Mouse (Mus musculus) liver, embryonic 14.5 days (tissue): ENCODE measurements at regions not wholly inside any gene's neighbourhood (a gene's known extent, or its start where the extent isn't known, plus 50 kb on each side); places are given as distances from the start of the nearest gene placed in this dataset.

Experiments
- ATAC-seq: fragments of 200-750 bp; cut with Nextera tagmentation; 2 replicates; pipeline ENCODE4 v1.8.0; 2017; ENCODE audit warnings: moderate number of reproducible peaks, mild to moderate bottlenecking, moderate library complexity; ENCODE audit not compliant: insufficient read depth
- DNase-seq, 3 experiments: peaks; one replicate each; pipeline ENCODE4 v3.0.0-alpha.2; 2012 to 2013; ENCODE audit warnings: low read depth in 3 of 3, low spot score in 3 of 3
- H3K27ac ChIP-seq: fragments of 300-500 bp; sonication (generic); 2 replicates; pipeline ENCODE4 v1.5.1; 2014; ENCODE audit warnings: moderate library complexity, mild to moderate bottlenecking, control low read depth, inconsistent platforms
- H3K27me3 ChIP-seq: fragments of 300-500 bp; sonication (generic); 2 replicates; pipeline ENCODE4 v1.6.1; 2014; ENCODE audit warnings: mild to moderate bottlenecking, low read length, moderate library complexity; ENCODE audit not compliant: control insufficient read depth, insufficient read depth
- H3K36me3 ChIP-seq: fragments of 300-500 bp; sonication (generic); replicated peaks from 2 replicates; pipeline ENCODE4 v1.6.1; 2014; ENCODE audit warnings: low read depth; ENCODE audit not compliant: control insufficient read depth, insufficient read depth
- H3K4me1 ChIP-seq, 2 experiments: fragments of 200-500 bp in 1 of 2; fragments of 300-500 bp in 1 of 2; sonication (generic) in 1 of 2; replicated peaks; 2 replicates each; pipeline ENCODE4 v1.6.1; 2012 to 2014; ENCODE audit warnings: antibody characterized with exemption in 1 of 2, inconsistent platforms in 1 of 2, low read length in 1 of 2; ENCODE audit not compliant: control insufficient read depth in 2 of 2, insufficient read depth in 2 of 2
- H3K4me2 ChIP-seq: fragments of 300-500 bp; sonication (generic); 2 replicates; pipeline ENCODE4 v1.6.1; 2014; ENCODE audit warnings: low read depth, mild to moderate bottlenecking, control low read depth, moderate library complexity
- H3K4me3 ChIP-seq, 2 experiments: fragments of 200-500 bp in 1 of 2; fragments of 300-500 bp in 1 of 2; sonication (generic) in 1 of 2; 2 replicates each; pipeline ENCODE4 v1.5.1; 2012 to 2014; ENCODE audit warnings: low read depth in 2 of 2, low read length in 2 of 2, mild to moderate bottlenecking in 2 of 2, control low read depth in 1 of 2, inconsistent platforms in 1 of 2, moderate library complexity in 1 of 2; ENCODE audit not compliant: insufficient read depth in 1 of 2
- H3K9ac ChIP-seq: fragments of 300-500 bp; sonication (generic); replicated peaks from 2 replicates; pipeline ENCODE4 v1.6.1; 2014; ENCODE audit warnings: mild to moderate bottlenecking, control low read depth, moderate library complexity
- H3K9me3 ChIP-seq: fragments of 300-500 bp; sonication (generic); 2 replicates; pipeline ENCODE4 v1.6.1; 2016; ENCODE audit warnings: low read length, mixed read lengths; ENCODE audit not compliant: control insufficient read depth
- CTCF ChIP-seq: IDR thresholded peaks from 2 replicates; pipeline ENCODE4 v1.5.1; 2016; ENCODE audit warnings: antibody characterized with exemption, low read depth, control low read depth
- EP300 ChIP-seq: IDR thresholded peaks from 2 replicates; pipeline ENCODE4 v1.6.1; 2016; ENCODE audit warnings: antibody characterized with exemption, low read depth
- WGBS: fragments of 180-500 bp; shearing (Covaris S2); extraction: QIAGEN DNeasy Blood & Tissue Kit; methylation state at CpG from one replicate; pipeline ENCODE4 v1.1.7; 2014; ENCODE audit not compliant: insufficient replicate concordance; 5-methylcytosine and 5-hydroxymethylcytosine counted together

DNA sequence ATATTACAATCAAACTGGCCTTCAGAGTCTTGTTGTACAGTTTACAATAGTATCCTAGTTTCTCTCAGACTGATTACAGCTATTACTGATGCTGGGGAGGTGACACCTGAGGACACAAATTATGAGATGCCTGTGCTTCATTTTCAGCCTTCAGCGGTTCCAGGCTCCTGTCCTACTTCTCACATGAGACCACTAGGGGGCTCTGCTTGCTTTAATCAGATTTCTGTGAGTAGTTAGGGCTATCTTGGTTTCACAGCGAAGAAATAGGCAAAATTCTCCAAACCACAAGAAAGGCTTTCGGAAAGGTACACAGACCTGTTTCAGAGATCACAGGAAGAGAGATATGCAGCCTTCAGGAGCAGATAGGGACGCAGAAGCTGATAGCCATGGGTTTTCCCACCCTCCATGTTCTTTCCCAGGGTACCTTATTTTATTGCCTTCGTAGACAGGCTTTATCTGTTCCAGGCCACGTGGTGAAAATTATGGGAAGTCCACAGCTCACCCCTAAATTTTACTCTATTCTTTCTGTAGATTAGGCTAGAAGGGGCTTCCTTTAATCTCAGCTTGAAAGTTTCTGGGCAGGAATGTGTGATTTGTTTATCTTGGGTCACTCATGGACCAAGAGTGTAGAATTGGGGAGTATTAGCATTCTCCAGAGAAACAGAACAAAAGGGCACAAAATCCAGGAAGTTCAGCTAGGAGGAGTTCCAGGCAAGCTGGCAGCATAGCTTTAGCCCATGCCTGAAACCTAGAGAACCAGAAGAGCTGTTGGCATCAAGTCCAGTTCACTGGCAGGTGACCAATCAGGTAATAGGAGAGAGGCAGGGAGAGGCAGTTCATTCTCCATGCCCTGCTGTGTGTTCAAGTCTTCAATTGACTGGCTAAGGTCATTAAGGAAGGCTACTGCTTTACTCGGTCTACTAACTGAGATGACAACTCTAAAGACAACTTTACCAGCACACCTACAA, 141.9 kb upstream of the Ghitm start:
- no peak for ATAC-seq
- Histone ChIP-seq H3K27me3 (no peaks in the 10 kb centered on the region), H3K4me1 (no peaks in the 10 kb centered on the region), H3K4me3 (no peak overlapping the region), H3K36me3 (no peaks in the 10 kb centered on the region), H3K9me3 (no peaks in the 10 kb centered on the region), H3K27ac (no peak overlapping the region), H3K4me2 (no peak overlapping the region), H3K9ac (no peak overlapping the region)
- TF ChIP-seq EP300 (no peak), CTCF (peak; percentile 38; the same call in 1 of the 2 replicates)
- 28% methylated on average over 7 of the region's 7 CpGs for WGBS
- DNase-seq = no peak

- H3K27ac ChIP-seq = no peak overlapping the region
- ATAC-seq (no peak), DNase-seq (no peak)
- no peaks in the 10 kb centered on the region for H3K4me1 ChIP-seq
- H3K4me2 ChIP-seq = no peak overlapping the region
- no peak overlapping the region for H3K9ac ChIP-seq
- H3K9me3 ChIP-seq = no peaks in the 10 kb centered on the region
- 46% methylated on average over 2 of the region's 2 CpGs for WGBS
- no peaks in the 10 kb centered on the region for H3K27me3 ChIP-seq
- H3K4me3 ChIP-seq = no peak overlapping the region
- no peaks in the 10 kb centered on the region for H3K36me3 ChIP-seq
- no peak for TF ChIP-seq EP300
- no peak for TF ChIP-seq CTCF
These were observed 137.0 kb upstream of the Ghitm start for GRCm38 (mm10) chr14:37272063-37272462.

DNA sequence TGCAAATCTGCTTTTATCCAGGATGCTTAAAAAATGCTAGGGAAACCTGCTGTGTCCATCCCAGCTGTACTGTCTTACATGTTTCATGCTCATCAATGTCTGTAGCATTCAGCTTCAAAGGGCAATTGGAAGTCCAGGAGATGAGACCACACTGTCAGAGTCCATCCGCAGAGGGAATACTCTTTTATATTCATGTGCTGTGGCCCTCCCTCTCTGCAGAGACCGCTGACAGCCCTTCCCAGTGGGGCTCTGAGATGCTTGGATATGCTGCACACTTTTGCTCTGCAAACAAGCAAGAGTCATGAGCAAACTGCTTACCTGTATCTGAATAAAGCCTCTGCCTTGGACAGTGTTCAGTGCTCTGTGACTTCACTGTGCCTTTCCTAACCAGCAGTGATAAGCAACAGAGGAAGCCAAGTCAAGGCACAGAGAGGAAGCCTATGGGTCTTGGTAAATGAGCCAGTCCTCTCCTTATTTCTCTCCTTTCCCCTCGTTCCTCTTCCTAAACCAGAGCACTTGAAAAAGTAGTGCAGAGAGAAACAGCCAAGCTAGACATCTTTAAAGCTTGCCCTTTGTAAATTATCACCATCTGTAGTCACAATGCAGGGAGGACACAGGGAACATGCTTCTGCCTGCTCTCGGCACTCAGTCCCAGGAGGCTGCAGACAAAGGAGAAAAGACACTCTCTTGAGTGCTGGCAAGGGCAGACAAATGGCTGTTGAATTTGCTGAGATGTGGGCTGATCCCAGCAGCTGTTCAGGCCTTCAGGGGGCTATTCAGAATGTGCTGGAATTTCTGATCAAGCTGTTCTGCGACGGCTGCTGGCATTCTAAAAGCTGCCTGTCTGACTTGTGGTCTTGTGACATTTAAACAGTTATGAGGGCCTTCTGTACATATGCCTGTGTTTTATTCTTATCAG, 136.2 kb upstream of the Ghitm start:
- Histone ChIP-seq H3K27me3 (no peaks in the 10 kb centered on the region), H3K4me3 (no peak overlapping the region), H3K4me2 (no peak overlapping the region), H3K9ac (no peak overlapping the region), H3K9me3 (no peaks in the 10 kb centered on the region), H3K27ac (no peak overlapping the region), H3K4me1 (no peaks in the 10 kb centered on the region), H3K36me3 (no peaks in the 10 kb centered on the region)
- 49% methylated on average over 6 of the region's 6 CpGs for WGBS
- TF ChIP-seq EP300 = no peak
- no peak for TF ChIP-seq CTCF
- DNase-seq = no peak
- no peak for ATAC-seq

- H3K4me3 ChIP-seq = no peak overlapping the region
- TF ChIP-seq CTCF (no peak), EP300 (no peak)
- no peaks in the 10 kb centered on the region for H3K9me3 ChIP-seq
- no peak for ATAC-seq
- 20% methylated on average over 2 of the region's 2 CpGs for WGBS
- H3K4me1 ChIP-seq = no peaks in the 10 kb centered on the region
- no peak overlapping the region for H3K27ac ChIP-seq
- no peak overlapping the region for H3K4me2 ChIP-seq
- no peak overlapping the region for H3K9ac ChIP-seq
- no peaks in the 10 kb centered on the region for H3K27me3 ChIP-seq
- DNase-seq = no peak
- H3K36me3 ChIP-seq = no peaks in the 10 kb centered on the region
These were observed 134.8 kb upstream of the Ghitm start for GRCm38 (mm10) chr14:37269920-37270319.

DNA sequence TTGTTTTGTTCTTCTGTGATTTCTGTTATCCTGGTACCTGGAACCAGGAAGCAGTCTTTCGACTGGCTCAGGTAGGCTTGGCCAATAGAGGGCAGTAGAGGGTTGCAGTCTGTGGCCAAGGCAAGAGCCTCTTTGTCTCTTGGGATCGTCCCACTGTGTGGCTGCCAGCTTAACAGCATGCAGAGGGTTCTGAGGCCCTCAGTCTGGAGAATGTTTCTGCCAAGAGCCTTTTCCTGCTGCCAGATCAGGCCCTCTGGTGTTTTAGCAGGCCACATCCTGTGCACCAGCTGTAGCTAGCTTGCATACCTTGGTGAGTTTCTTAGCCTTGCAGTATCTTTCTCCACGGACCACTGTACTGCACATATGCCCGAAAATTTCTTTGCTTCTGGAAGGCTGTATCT, 103.6 kb upstream of the Ghitm start:
- WGBS = 25% methylated on average over 4 of the region's 4 CpGs
- Histone ChIP-seq H3K36me3 (no peaks in the 10 kb centered on the region), H3K9me3 (no peaks in the 10 kb centered on the region), H3K4me3 (no peak overlapping the region), H3K27me3 (no peaks in the 10 kb centered on the region), H3K4me1 (no peaks in the 10 kb centered on the region), H3K27ac (no peak overlapping the region), H3K4me2 (no peak overlapping the region), H3K9ac (no peak overlapping the region)
- DNase-seq (no peak), ATAC-seq (no peak)
- TF ChIP-seq CTCF = peak; percentile 66
- TF ChIP-seq EP300 = no peak
